Mouse (Mus musculus): ENCODE data around the gene Gm3072. TPM values are rescaled to one million over a fixed set of nuclear protein-coding genes. Genes with fewer than 3 reads are reported as not detected.
"Not testable (repeated sequence)": the region's sequence is repeated elsewhere in the genome, so short reads cannot be mapped to it uniquely, and the experiment has no call there.

The Gm3072 gene
- not detected in 2 replicates for polyA plus RNA-seq (2012; ENCODE audit: insufficient read depth, insufficient read length, missing spikeins)

DNA sequence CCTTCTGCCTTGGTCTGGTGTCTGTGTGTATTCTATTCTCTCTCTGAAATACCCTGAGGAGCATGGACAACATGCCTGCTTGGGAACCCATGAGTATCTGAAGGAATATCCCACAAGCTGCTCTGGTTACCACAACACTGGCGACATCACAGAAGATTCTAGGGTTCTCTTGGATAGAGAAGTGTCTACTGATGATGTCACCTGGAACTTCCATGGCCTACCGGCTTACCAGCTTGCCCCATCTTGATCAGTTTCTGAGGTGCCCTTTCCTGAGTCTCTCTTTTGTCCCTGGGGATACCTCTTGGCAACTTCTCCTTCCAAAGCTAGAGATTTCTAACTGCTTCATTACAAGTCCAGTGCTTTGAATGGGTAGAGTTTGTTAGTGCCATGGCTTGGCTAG, at the start of gene Gm3072:
Gm3072 (minus strand) TSS at position 101 of the 400 bp plus-strand sequence.
- H3K27ac ChIP-seq (ENCODE audit: insufficient read depth, low read depth, low read length); H3K4me1 ChIP-seq (ENCODE audit: control insufficient read depth, insufficient read depth, low read length); H3K4me3 ChIP-seq (ENCODE audit: insufficient read depth, low read length): not testable (repeated sequence)

DNA sequence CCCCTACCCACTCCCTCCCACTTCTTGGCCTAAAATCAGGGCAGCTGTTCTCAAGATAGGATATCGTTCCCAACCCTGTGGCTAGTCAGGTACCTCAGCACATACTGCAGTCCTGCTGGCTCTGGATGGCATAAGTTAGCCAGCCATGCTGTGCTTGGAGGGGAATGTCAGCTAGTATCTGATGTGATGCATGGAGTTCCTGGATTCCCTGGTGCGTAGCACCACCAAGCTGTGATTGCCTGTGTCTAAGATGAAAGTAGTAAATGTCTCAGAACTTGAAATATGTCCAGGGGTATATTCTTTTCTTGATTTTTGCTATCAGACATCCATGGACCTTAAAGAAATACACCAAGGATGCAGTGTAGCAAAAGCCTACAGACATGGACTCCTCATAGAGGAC, 23.8 kb upstream of the Gm3072 start:
- not testable (repeated sequence) for H3K4me3 ChIP-seq (ENCODE audit: insufficient read depth, low read length); H3K4me1 ChIP-seq (ENCODE audit: control insufficient read depth, insufficient read depth, low read length); H3K27ac ChIP-seq (ENCODE audit: insufficient read depth, low read depth, low read length)

DNA sequence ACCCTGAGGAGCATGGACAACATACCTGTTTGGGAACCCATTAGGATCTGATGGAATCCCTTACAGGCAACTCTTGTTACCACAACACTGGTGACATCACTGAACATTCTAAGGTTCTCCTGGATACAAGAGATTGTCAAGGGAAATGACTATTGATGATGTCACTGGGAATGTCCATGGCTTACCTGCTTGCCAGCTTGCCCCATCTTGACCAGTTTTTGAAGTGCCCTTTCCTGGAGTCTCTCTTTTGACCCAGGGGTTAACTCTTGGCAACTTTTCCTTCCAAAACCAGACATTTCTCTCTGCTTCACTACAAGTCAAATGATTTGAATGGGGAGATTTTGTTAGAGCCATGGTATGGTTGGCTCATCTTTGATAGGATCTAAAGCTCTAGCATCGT, 22.0 kb upstream of the Gm3072 start, which contains the start of gene Gm3676:
Gm3676 (minus strand) TSS at position 101 of the 400 bp plus-strand sequence.
- H3K4me1 ChIP-seq (ENCODE audit: control insufficient read depth, insufficient read depth, low read length); H3K4me3 ChIP-seq (ENCODE audit: insufficient read depth, low read length); H3K27ac ChIP-seq (ENCODE audit: insufficient read depth, low read depth, low read length): not testable (repeated sequence)

DNA sequence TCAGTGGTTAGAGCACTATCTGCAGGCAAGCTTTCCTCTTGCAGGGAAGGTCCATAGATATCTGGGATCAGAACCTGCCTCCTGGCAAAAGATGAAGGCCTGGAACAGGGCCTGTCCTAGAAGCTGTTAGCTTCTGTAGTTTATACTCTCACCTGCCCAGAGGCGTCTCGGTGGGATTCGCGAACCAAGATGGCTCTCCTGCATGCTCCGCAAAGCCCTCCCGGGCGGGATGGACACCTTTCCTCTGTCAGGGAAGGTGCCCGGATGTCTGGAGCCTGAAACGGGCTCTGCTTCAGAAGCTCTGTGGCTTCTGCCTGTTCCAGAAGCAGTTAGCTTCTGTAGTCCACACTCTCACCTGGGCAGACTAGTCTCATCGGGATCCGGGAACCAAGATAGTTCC, 5.7 kb upstream of the Gm3072 start:
- H3K27ac ChIP-seq (ENCODE audit: insufficient read depth, low read depth, low read length); H3K4me3 ChIP-seq (ENCODE audit: insufficient read depth, low read length); H3K4me1 ChIP-seq (ENCODE audit: control insufficient read depth, insufficient read depth, low read length): not testable (repeated sequence)

DNA sequence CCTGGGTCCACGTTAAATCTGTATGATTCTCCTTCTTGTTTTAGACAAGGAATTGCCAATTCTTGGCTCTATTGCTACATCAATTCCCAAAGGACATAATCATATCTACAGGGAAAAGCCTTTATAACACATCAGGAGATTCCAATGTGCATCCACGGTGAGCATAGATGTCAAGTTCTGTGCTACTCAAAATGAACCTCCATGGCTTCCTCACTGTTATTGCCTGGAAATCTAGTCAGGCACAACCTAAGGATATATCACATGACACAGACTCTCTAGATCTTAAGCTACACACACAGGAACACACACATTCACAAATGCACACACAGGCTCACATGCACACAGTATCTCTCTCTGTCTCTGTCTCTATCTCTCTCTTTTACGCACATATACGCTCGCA, 1.9 kb downstream of the Gm3072 start:
- H3K27ac ChIP-seq (ENCODE audit: insufficient read depth, low read depth, low read length); H3K4me3 ChIP-seq (ENCODE audit: insufficient read depth, low read length); H3K4me1 ChIP-seq (ENCODE audit: control insufficient read depth, insufficient read depth, low read length): not testable (repeated sequence)

DNA sequence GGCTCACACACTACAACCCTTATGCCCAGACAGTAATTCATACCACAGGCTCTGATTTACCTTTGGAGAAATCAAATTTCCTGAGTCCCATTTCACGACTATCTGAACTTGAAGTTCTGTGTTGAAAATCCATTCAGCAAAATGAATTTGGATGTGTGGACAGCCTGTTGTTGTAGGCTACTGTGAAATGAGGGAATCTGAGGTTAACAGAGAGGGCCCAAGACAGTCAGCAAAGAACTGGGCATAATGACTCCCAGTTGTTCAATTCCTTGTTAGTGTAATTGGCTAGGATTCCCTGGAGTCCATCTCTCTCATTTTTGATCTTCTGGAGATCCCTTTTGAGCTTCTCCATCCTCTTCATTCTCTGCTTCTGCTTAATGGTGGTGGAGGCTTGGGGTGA, 13.7 kb downstream of the Gm3072 start:
- H3K27ac ChIP-seq (ENCODE audit: insufficient read depth, low read depth, low read length); H3K4me1 ChIP-seq (ENCODE audit: control insufficient read depth, insufficient read depth, low read length); H3K4me3 ChIP-seq (ENCODE audit: insufficient read depth, low read length): not testable (repeated sequence)

DNA sequence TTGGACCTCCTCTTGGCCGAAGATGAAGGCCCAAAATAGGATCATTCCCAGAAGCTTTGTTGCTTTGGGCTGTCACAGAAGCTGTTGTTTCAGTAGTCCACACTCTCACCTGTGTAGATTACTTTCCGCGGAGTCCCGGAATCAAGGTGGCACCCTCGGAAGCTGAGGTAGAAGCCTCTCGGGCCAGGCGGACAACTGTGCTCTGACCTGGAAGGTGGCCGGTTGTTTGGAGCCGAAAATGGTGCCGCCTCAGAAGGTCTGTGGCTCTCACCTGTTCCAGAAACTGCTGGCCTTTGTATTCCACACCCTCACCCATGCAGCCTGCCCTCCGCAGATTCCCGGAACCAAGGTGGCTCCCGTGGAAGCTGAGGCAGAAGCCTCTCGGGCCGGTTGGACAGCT, 23.5 kb downstream of the Gm3072 start:
- not testable (repeated sequence) for H3K4me3 ChIP-seq (ENCODE audit: insufficient read depth, low read length); H3K27ac ChIP-seq (ENCODE audit: insufficient read depth, low read depth, low read length); H3K4me1 ChIP-seq (ENCODE audit: control insufficient read depth, insufficient read depth, low read length)

DNA sequence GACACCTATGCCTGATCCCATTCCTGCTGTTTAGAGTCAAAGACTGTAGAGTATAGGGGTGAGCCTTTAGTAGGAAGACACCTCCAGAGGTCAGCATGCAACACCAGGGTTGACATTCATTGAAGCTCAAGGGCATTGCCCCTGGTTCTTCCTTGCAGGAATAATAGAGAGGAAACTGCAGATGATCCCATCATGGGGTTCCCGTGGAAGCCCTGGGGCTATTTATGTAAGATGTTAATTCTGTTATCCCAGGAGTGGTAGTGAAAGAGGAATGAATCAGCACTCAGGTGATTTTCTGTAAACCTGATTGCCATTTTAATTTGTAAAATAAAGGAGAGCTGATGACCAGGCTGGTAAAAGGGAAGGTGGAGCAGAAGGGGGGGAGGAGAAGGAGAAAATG, 38.1 kb downstream of the Gm3072 start:
- H3K4me3 ChIP-seq (ENCODE audit: insufficient read depth, low read length); H3K27ac ChIP-seq (ENCODE audit: insufficient read depth, low read depth, low read length); H3K4me1 ChIP-seq (ENCODE audit: control insufficient read depth, insufficient read depth, low read length): not testable (repeated sequence)

DNA sequence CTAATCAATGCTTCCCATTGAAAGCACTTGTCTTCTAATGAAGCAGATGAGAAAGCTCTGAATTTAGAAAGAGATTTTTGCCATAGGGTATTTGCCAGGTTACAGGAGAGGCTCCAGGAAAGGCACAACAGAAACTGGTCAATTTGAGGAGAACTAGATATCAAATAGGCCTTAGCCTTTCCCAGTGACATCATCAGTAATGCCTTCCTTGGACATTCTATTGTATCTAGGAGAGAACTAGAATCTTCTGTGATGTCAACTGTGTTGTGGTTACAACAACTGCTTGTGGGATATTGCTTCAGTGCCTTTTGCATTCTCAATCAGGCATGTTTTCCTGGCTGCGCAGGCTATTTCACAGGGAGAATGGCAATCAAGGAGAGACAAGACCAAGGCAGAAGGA, 51.5 kb downstream of the Gm3072 start, which contains the start of gene 1700049E17Rik2:
1700049E17Rik2 (plus strand) TSS at position 301 of the 400 bp plus-strand sequence.
- H3K27ac ChIP-seq (ENCODE audit: insufficient read depth, low read depth, low read length); H3K4me3 ChIP-seq (ENCODE audit: insufficient read depth, low read length); H3K4me1 ChIP-seq (ENCODE audit: control insufficient read depth, insufficient read depth, low read length): not testable (repeated sequence)

Other genes with a start within 250 kb of the Gm3072 start
- gene Gm7945, start 238.2 kb downstream of the Gm3072 start, polyA plus RNA-seq (2012; ENCODE audit: insufficient read depth, insufficient read length, missing spikeins), result not detected in 2 replicates
- not detected in 2 replicates for gene Gm6482, start 216.3 kb downstream of the Gm3072 start, polyA plus RNA-seq (2012; ENCODE audit: insufficient read depth, insufficient read length, missing spikeins)
- gene Gm7954, start 171.1 kb downstream of the Gm3072 start, polyA plus RNA-seq (2012; ENCODE audit: insufficient read depth, insufficient read length, missing spikeins), result not detected in 2 replicates
- gene Gm3486, start 135.1 kb downstream of the Gm3072 start, polyA plus RNA-seq (2012; ENCODE audit: insufficient read depth, insufficient read length, missing spikeins), result not detected in 2 replicates
- gene Gm7970, start 69.0 kb downstream of the Gm3072 start, polyA plus RNA-seq (2012; ENCODE audit: insufficient read depth, insufficient read length, missing spikeins), result not detected in 2 replicates
- not detected in 2 replicates for gene 1700049E17Rik2, start 51.4 kb downstream of the Gm3072 start, polyA plus RNA-seq (2012; ENCODE audit: insufficient read depth, insufficient read length, missing spikeins)
- gene Gm3676, start 21.9 kb upstream of the Gm3072 start, polyA plus RNA-seq (2012; ENCODE audit: insufficient read depth, insufficient read length, missing spikeins), result not detected in 2 replicates
- gene Gm8068, start 77.3 kb upstream of the Gm3072 start, polyA plus RNA-seq (2012; ENCODE audit: insufficient read depth, insufficient read length, missing spikeins), result not detected in 2 replicates
- gene Gm7929, start 126.0 kb upstream of the Gm3072 start, polyA plus RNA-seq (2012; ENCODE audit: insufficient read depth, insufficient read length, missing spikeins), result not detected in 2 replicates
- not detected in 2 replicates for gene Gm47189, start 147.8 kb upstream of the Gm3072 start, polyA plus RNA-seq (2012; ENCODE audit: insufficient read depth, insufficient read length, missing spikeins)

Data from bone marrow macrophage, adult 2 months (primary cell).